Mouse (Mus musculus) brown adipose tissue, adult 24 weeks (tissue): ENCODE results near the gene Dgkh. TPM values are rescaled to one million over a fixed set of nuclear protein-coding genes. Genes with fewer than 3 reads are reported as not detected.
"Not testable (repeated sequence)": the region's sequence is repeated elsewhere in the genome, so short reads cannot be mapped to it uniquely, and the experiment has no call there.

ENCODE experiments used
- H3K27ac ChIP-seq: fragments of 200-500 bp; replicated peaks from 2 replicates; pipeline ENCODE4 v1.5.1; 2012; ENCODE audit warnings: low read depth, mild to moderate bottlenecking, low read length
- H3K4me1 ChIP-seq: fragments of 200-500 bp; 2 replicates; pipeline ENCODE4 v1.6.1; 2012; ENCODE audit warnings: low read length, mixed read lengths; ENCODE audit not compliant: control insufficient read depth, insufficient read depth, insufficient read length
- H3K4me3 ChIP-seq: fragments of 200-500 bp; 2 replicates; pipeline ENCODE4 v1.5.1; 2012; ENCODE audit warnings: low read depth, mild to moderate bottlenecking, low read length, moderate library complexity; ENCODE audit not compliant: insufficient read depth
- polyA plus RNA-seq: library from polyadenylated mRNA; stranded (reverse); fragments of >200 nt; gene quantifications from 2 replicates; pipeline ENCODE4 v1.2.4, GENCODE M21; 2012; ENCODE audit not compliant: missing spikeins, insufficient read depth, insufficient read length

Gene Dgkh
- 1.1 and 1.2 TPM in 2 replicates for polyA plus RNA-seq

DNA sequence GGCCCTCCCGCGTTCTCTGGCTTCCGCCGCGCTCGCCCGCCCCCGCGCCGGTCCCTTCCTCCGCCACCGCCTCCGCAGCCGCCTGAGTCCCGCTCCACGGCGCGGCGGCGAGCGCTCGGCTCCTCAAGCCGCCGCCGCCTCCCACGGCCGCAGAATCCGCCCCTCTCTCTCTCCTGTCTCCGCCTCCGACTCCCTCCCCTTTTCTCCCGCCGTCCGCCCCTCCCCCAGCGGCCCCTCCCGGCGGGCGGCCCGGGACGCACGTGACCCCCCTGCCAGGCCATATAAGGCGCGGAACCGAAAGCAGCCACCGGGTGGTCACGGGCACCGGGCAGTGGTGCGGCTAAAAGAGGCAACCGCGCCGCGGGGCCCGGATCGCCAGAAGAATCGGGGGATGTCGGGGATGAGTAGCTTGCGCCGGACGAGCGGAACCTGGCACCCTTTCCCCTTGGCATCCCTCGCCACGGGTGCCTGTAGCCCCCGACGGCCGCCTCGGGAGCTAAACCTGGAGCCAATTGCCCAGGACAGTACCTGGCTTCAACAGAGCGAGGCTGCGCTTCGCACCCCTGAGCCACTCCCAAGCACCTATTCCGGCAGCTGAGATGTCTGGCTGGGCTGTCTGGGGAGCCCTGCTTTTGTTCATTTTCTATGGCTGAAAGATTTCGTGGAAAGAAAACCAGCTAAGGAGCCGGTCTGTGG lies at the start of gene Dgkh:
Gene Dgkh, minus strand, starts transcription at position 160 of the 696 bp plus-strand sequence.
- Histone ChIP-seq H3K27ac (peak within 1 kb of the TSS; percentile 94), H3K4me1 (no peaks in the 10 kb centered on the region), H3K4me3 (peak within 1 kb of the TSS; percentile 95)

DNA sequence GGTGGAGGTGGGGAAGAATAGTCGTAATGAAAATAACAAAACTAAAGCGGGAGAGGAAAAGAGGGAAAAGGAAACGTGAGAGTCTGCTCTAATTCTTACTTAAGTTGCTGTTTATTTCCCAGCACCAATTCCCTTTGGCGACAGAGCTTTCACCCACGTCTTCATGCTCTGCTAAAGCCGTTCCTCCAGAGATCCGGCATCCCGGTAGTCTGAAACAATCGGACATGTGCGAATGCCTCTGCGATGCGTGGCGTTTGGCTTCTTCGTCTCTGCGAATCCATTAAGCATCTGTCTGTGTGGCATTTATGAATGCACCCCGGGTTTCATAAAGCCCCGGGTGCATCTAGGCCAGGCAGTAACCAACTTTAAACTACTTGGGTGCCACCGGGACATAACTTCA lies 44.6 kb upstream of the Dgkh start:
- Histone ChIP-seq H3K4me3 (no peak overlapping the region), H3K4me1 (no peaks in the 10 kb centered on the region), H3K27ac (no peak overlapping the region)

DNA sequence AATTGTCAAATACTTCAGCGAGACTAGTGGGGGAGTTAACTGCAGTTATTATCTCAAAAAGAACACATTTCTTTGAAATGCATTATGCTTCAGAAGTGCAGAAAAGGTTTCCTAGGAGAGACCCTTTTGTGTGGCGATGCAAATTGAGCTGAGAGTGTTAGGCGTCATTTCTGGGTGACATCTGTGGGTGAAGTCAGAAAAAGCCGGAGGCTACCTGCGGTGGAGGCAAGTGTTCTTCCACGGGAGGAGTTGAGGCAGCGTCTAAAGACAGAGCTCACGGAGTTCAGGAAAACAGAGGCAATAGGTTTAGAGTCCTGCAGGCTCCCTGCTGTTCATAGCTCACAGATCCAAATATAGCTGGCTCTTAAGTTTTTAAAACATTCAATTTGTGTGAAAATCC lies 44.1 kb upstream of the Dgkh start:
- H3K4me3 ChIP-seq: no peak overlapping the region
- no peak overlapping the region for H3K27ac ChIP-seq
- H3K4me1 ChIP-seq: no peaks in the 10 kb centered on the region

DNA sequence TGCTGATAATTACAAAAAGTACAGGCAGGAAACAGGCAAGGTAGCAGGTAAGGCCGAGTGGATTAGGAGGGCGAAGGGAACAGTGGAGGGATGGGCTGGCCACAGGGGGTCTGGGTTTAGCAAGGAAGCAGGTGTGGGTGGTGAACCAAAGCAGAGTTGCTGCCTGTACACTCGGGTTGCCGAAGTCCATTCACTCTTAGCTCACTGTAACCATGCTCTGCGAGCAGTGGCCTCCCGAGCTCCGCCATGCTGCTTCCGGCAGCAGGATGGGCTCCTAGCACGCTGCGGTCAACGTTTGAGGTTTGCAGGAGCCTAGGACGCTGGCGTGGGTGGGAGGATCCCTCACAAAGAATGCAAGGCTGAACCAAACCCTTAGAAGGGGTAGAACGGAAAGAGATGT lies 43.1 kb upstream of the Dgkh start:
- Histone ChIP-seq H3K4me3 (no peak overlapping the region), H3K27ac (no peak overlapping the region), H3K4me1 (no peaks in the 10 kb centered on the region)

DNA sequence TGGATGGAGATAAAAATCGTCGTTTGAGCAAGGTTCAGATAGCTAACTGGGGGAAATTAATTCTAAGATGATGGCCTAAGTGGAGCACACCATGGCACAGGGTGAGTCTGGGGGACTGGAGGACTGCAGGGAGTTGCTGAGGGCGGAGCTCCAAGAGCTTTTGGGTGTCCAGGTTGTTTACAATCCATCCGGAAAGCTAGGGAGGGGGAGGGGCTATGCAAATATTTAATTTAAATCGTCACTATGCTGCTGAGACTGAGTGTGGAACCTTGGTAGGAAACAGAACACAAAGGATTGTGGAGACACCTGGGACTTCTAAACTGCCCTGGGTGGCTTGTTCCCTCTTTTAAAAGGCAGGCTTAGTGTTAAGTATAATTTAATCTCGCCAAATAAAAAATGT lies 42.6 kb upstream of the Dgkh start:
- no peak overlapping the region for H3K4me3 ChIP-seq
- H3K4me1 ChIP-seq: no peaks in the 10 kb centered on the region
- H3K27ac ChIP-seq: no peak overlapping the region

DNA sequence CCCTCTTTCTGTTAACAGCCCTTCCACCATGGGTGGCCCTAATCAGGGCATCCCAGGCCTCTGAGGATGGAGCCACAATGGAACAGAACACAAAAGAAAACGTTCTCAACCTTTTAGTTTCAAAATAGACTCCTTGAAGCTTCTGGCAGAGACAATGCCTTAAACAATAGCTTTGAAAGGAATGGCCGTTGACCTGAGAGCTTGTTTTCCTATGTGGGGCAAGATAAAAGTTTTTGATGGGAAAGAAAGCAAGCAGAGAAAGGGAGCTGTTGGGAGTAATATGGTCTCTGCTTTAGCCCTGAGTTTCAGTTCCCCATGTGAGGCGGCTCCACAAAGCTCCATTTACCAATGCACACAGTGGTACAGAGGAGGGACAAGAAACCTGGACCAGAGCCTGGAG lies 37.9 kb upstream of the Dgkh start:
- no peak overlapping the region for H3K4me3 ChIP-seq
- no peaks in the 10 kb centered on the region for H3K4me1 ChIP-seq
- no peak overlapping the region for H3K27ac ChIP-seq

DNA sequence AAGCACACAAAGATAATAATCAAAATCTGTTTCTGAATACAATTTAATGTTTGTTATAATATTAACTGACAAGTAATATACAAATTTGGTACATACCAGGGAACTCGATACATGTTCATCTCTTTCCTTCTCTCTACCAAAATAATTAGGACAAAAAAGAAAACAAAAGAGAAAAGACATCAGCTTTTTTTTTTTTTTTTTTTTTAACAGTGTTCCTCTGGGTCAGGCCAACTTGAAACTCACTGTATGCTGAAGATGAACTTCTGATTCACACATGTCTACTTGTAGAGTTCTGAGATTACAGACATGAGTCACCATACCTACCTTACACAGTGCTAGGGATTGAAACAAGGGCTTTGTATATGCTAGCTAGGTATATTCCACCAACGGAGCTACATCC lies 28.5 kb upstream of the Dgkh start:
- Histone ChIP-seq H3K4me1 (no peaks in the 10 kb centered on the region; the same call in 1 of the 2 replicates), H3K4me3 (no peak overlapping the region), H3K27ac (no peak overlapping the region)

DNA sequence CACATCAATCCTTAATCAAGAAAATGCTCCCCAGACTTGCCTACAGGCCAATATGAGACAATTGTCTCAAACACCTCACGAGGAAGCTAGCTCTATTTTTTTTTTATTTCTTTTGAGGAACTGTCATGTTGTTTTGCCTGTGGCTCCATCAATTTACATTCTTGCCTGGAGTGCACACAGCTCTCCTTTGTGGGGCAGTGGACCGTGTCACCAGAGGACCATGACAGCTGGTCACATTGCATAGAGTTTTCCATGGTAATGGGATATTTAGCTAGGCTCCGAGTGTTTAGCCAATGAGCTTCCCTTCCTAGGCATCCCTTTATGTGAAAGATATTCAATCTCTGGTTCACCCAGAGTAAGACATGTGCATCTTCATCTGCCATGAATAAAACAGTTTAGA lies 26.9 kb upstream of the Dgkh start:
- Histone ChIP-seq H3K27ac (no peak overlapping the region), H3K4me1 (peaks cover 2% of the 10 kb centered on the region; the same call in 1 of the 2 replicates), H3K4me3 (no peak overlapping the region)

DNA sequence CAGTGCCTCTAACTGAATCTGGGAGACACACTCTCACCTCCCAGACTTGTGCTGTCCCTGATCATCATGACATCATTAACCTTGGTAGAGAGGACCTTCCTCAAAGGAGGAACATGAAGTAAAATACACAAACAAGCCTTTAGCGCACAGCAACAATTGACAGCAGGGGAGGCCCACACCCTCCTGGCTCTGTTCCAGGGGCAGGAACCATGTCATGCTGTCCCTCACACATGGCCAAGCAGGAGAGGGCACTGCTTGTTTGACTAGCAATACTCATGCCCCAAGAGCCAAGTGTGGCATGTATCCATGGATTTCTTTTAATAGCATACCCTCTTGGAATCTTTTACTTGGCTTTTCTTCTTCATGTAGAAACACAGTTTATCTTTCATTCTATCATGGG lies 22.7 kb upstream of the Dgkh start:
- Histone ChIP-seq H3K4me3 (no peak overlapping the region), H3K4me1 (peaks cover 2% of the 10 kb centered on the region; the same call in 1 of the 2 replicates), H3K27ac (no peak overlapping the region)

DNA sequence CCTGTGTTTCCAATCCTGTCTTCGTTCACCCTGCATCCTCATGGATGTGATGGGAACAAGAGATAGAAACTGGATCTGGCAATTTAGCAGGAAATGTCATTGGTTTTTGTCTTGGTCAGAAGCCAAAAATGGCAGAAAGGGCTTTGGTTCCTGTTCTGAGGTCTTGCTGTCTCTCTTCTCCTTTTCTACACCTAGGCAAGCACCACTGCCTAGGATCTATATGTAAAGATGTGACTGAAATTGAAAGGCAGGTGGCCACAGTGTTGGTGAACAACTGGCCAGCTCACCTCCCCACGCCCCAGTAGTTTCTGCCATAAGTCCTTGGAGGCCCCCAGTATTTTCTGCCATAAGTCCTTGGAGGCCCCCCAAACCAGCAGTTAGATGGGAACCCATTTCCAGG lies 16.1 kb upstream of the Dgkh start:
- H3K4me3 ChIP-seq: no peak overlapping the region

DNA sequence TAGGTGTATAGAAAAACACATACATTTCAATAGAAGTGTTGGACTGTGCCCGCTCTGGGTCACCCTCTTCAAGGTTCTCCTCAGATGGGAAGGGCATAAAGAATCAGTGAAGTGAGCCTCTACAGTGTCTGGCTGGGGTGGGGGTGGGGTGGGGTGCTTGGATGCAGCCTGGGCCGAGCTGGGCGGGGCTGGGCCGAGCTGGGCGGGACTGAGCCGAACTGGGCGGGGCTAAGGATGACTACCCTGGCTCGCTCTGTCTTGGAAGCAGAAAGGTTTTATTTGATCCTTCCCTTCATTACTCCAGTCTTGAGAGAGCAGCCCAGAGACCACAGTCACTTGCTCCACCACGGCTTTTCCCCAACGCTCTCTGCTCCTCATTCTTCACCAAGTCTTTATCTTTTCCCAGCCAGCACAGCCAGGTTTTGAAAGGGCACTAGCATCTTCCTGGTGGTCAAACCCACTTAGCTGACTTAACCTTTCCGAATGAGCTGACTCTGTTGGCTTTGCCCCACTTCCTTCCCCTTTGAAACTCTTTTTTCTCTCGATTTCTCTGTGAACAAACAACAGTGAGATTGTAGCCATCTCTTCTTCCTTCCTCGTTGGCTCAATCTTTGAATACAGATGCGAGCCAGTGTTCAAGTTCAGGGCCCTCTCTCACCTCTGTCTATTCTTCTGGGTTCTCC lies 15.5 kb upstream of the Dgkh start:
- no peaks in the 10 kb centered on the region for H3K4me1 ChIP-seq
- H3K4me3 ChIP-seq: no peak overlapping the region
- H3K27ac ChIP-seq: no peak overlapping the region

More for the DNA sequence above, 16.1 kb upstream of the Dgkh start:
- Histone ChIP-seq H3K4me1 (no peaks in the 10 kb centered on the region), H3K27ac (no peak overlapping the region)

DNA sequence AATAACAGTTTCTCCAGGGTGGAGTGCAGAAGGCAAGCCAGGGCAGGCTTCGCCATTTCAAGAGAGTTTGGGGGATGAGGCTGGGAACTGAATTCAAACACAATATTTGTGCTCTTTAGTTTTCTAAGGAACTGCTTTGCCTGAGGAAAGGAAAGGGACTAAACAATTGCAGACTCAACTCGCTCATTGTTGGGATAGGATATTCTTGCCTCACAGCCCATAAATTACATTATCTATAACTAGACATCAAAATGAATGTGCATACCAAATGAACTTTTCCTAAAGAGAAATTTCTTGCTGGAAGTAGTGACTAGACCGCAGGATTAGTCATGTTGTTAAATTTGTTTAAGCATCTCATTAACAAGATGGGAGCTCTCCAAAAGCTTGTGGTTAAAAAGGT lies 14.9 kb upstream of the Dgkh start:
- H3K27ac ChIP-seq: no peak overlapping the region
- H3K4me1 ChIP-seq: no peaks in the 10 kb centered on the region
- H3K4me3 ChIP-seq: no peak overlapping the region

DNA sequence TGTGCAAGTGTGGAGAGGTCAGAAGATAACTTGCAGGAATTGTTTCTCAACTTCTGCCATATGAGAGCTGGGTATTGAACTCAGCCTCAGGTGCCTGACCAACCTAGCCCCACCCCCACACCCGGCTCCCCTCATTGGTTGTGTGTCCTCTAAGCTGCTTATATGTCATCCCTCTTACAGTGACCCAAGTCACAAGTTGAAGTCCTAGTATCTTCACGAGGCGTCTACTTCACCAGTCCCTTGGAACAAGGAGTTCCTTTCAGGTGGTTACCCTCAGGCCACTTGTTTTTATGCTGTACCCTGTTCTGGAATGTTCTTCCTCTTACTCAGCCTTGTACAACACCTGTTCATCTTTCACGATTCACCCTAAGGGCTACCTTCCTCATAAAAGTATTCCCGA lies 2.0 kb upstream of the Dgkh start:
- Histone ChIP-seq H3K4me1 (no peaks in the 10 kb centered on the region), H3K4me3 (no peak overlapping the region), H3K27ac (no peak overlapping the region)

DNA sequence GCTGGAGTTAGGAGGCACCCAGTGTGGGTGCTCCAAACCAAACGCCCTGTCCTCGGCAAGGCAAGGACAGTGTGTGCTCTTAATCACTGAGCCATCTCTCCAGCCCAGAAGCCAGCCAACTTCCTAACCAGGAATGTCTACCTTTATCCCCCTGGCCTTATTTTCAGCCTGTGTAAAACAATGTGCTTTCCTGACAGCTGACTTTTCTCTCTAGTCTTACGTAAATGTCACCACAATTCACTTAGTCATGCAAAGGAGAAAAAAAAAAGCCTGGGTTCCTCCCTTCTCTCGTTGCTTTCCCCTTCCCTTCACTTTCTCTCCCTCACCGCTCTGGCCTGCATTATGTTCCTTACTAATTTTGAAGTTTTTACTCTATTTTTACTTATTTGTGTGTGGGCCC lies 1.6 kb upstream of the Dgkh start:
- H3K4me1 ChIP-seq, H3K4me3 ChIP-seq: not testable (repeated sequence)
- peak overlapping the region; percentile 89; the same call in 1 of the 2 replicates for H3K27ac ChIP-seq

DNA sequence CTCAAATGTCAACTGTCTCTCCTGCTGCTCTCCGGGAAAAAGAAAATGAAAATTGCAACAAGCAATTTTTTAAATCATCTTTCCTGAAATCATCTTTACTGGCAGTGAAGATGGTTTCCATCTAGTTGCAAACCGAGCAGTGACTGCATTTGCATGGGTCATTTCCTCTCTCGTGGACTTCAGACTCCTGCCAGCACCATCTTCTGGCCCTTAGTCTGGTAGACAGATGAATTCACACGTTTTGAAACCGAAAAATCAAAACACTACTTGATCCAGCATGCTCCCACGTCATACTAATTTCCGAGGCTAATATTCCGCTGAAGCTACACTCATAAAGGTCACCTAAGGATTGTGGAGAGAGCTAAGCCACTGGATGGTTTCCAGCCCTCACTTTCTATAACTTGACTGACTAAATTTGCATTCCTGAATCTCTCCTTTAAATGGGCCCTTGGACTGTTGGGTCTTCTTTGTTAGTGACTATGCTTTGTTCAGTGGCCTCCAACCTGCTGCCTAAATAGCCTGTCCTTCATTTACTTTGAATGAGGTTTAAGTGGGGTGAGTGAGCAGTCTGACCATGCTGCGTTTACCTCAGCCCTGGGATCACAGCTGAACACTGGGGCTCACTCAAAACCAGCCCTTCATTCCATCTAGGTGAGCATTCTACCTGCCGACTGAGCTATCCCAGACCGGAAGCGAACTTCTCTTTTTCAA lies 945 bp upstream of the Dgkh start:
- H3K4me1 ChIP-seq: no peaks in the 10 kb centered on the region
- H3K27ac ChIP-seq: peak overlapping the region; percentile 89
- peak overlapping the region; percentile 95 for H3K4me3 ChIP-seq
